Mouse (Mus musculus) intestine, embryonic 14.5 days (tissue): ENCODE results near the gene Cdk17. TPM values are rescaled to one million over a fixed set of nuclear protein-coding genes. Genes with fewer than 3 reads are reported as not detected.

Experiments
- ATAC-seq: fragments of 200-750 bp; cut with Nextera tagmentation; replicated peaks from 2 replicates; pipeline ENCODE4 v1.8.0; 2017; ENCODE audit warnings: low read depth, moderate number of reproducible peaks, moderate TSS enrichment, moderate library complexity; ENCODE audit not compliant: low FRiP score, low TSS enrichment
- DNase-seq: peaks from one replicate; pipeline ENCODE4 v3.0.0-alpha.2; 2018; ENCODE audit warnings: low spot score
- H3K27ac ChIP-seq: fragments of 300-500 bp; sonication (generic); 2 replicates; pipeline ENCODE4 v1.5.1; 2014; ENCODE audit warnings: low read depth, mild to moderate bottlenecking, control low read depth
- H3K27me3 ChIP-seq: fragments of 300-500 bp; sonication (generic); replicated peaks from 2 replicates; pipeline ENCODE4 v1.6.1; 2014; ENCODE audit warnings: low read length, control low read depth; ENCODE audit not compliant: control insufficient read depth, insufficient read depth
- H3K36me3 ChIP-seq: fragments of 300-500 bp; sonication (generic); 2 replicates; pipeline ENCODE4 v1.6.1; 2014; ENCODE audit warnings: low read length, control low read depth; ENCODE audit not compliant: control insufficient read depth, insufficient read depth
- H3K4me1 ChIP-seq: fragments of 300-500 bp; sonication (generic); replicated peaks from 2 replicates; pipeline ENCODE4 v1.6.1; 2014; ENCODE audit warnings: low read length, control low read depth, mixed read lengths; ENCODE audit not compliant: control insufficient read depth, insufficient read depth
- H3K4me2 ChIP-seq: fragments of 300-500 bp; sonication (generic); 2 replicates; pipeline ENCODE4 v1.6.1; 2014; ENCODE audit warnings: low read length
- H3K4me3 ChIP-seq: fragments of 300-500 bp; sonication (generic); 2 replicates; pipeline ENCODE4 v1.5.1; 2014; ENCODE audit warnings: low read depth, low read length, control low read depth, mixed read lengths
- H3K9ac ChIP-seq: fragments of 300-500 bp; sonication (generic); 2 replicates; pipeline ENCODE4 v1.6.1; 2014; ENCODE audit warnings: mild to moderate bottlenecking, low read length
- H3K9me3 ChIP-seq: fragments of 300-500 bp; sonication (generic); 2 replicates; pipeline ENCODE4 v1.6.1; 2016; ENCODE audit warnings: low read length, control low read depth; ENCODE audit not compliant: control insufficient read depth
- WGBS: fragments of 180-500 bp; shearing (Covaris S2); extraction: QIAGEN DNeasy Blood & Tissue Kit; methylation state at CpG from one replicate; pipeline ENCODE4 v1.1.7; 2014; 5-methylcytosine and 5-hydroxymethylcytosine counted together
- polyA plus RNA-seq: library from polyadenylated mRNA; unstranded; fragments of >200 nt; fragmentation: Nextera tagmentation; extraction: Ambion mirVana; gene quantifications from 2 replicates; pipeline ENCODE4 v1.2.1, GENCODE M21; 2014

Gene Cdk17
- polyA plus RNA-seq, 1 experiment from 2014 or later: 21.9 TPM

DNA sequence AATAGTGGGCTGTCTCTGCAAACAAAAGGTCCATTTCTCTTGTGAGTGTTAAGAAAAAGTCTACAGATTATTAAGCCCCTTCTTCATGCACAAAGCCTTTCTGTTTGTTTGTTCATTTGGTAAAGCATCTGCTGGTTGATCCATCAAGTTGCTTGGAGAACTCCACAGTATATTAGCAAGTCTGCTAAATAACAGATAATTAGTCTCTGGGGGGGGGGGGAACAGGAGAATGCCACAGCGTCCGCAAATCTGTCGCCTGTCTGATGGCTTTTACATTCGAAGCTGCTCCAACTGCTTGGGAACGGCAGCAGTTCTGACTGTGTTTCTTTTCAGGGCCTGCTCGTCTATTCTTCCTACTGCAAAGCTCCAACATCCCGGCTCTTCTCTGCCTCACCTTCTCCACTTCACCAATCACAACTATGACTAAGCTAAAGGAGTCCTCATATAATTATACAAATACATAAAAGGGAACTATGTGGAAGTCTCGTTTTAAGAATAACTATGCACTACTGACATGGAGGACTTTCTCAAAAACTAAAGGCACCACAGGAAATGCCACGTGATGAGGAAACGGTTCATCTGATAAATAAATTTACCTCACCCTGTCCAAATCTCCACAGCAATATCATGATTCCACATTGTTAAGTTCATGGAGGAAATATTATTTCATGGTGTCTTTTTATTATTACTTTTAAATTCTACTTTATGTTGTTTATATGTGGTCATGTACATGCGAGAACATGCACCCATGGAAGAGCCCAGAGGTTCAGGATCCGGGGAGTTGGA, 38.1 kb upstream of the Cdk17 start:
- Histone ChIP-seq H3K27me3 (no peaks in the 10 kb centered on the region), H3K27ac (no peak overlapping the region)
- no peak for ATAC-seq

DNA sequence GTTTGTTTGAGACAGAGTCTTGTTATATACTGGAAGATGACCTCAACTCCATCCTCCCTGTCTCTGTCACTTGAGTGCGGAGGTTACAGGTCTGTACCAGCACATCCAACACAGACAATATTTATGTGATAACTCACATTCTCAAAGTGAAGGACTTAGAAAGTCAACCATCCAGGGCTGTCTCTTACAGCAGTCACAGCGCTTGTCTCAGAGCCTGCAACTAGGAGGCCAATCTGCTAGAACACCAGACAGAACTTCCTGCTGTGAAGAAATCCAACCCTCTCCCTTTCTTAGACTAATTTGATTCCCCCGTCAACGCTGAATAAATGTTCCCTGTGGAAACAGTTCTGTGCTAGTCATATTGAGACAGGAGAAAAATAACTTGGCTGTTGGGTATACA, 37.4 kb upstream of the Cdk17 start:
- no peak overlapping the region for H3K4me2 ChIP-seq
- WGBS: 85% methylated on average over 4 of the region's 4 CpGs
- 0 out of 2 replicates have a peak overlapping the region, but pooled peaks have one; percentile 40 for H3K27ac ChIP-seq
- H3K36me3 ChIP-seq: no peaks in the 10 kb centered on the region
- H3K27me3 ChIP-seq: no peaks in the 10 kb centered on the region
- no peak for DNase-seq
- no peak for ATAC-seq
- H3K9me3 ChIP-seq: no peaks in the 10 kb centered on the region
- H3K4me3 ChIP-seq: no peak overlapping the region
- no peak overlapping the region for H3K9ac ChIP-seq
- H3K4me1 ChIP-seq: no peaks in the 10 kb centered on the region

More for the DNA sequence above, 38.1 kb upstream of the Cdk17 start:
- DNase-seq: no peak
- Histone ChIP-seq H3K4me3 (no peak overlapping the region), H3K36me3 (no peaks in the 10 kb centered on the region), H3K9ac (no peak overlapping the region), H3K4me2 (no peak overlapping the region), H3K4me1 (no peaks in the 10 kb centered on the region), H3K9me3 (no peaks in the 10 kb centered on the region)
- 67% methylated on average over 12 of the region's 12 CpGs for WGBS

DNA sequence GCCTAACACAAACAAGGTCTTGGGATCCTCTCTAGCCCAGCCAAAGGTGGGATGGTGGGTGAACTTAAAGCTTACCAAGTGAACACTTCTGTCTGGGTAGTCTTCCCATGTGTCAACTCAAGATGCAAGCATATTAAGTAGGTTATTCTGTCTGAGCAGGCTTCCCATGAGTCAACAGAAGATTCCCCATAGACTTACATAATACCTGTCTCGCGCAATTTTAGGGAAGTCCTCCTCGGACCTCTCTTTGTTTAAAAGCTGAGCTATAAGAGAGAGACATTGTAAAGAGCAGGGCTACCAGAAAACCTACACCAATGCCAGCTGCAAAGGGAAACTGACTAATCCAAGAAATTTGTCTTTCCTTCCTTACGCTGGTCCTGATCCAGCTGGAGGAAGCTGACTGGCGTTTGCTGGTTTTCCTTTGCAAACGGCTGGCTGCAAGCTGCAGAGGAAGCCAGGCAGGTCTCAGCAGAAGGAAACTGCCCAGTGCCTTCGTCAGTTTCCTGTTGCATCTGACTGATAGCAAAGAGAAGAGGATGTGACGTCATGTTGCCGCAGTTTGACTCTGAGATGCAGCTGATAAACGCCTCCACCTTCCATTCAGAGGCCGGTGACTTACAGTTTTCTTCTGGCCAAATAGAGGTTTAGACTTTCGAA, 36.6 kb upstream of the Cdk17 start:
- WGBS: 44% methylated on average over 12 of the region's 12 CpGs
- Histone ChIP-seq H3K4me3 (no peak overlapping the region), H3K36me3 (no peaks in the 10 kb centered on the region), H3K4me1 (no peaks in the 10 kb centered on the region), H3K9me3 (no peaks in the 10 kb centered on the region), H3K9ac (no peak overlapping the region), H3K4me2 (no peak overlapping the region), H3K27ac (peak overlapping the region; percentile 40; the same call in 1 of the 2 replicates), H3K27me3 (no peaks in the 10 kb centered on the region)
- no peak for ATAC-seq
- peak; percentile 53 for DNase-seq

DNA sequence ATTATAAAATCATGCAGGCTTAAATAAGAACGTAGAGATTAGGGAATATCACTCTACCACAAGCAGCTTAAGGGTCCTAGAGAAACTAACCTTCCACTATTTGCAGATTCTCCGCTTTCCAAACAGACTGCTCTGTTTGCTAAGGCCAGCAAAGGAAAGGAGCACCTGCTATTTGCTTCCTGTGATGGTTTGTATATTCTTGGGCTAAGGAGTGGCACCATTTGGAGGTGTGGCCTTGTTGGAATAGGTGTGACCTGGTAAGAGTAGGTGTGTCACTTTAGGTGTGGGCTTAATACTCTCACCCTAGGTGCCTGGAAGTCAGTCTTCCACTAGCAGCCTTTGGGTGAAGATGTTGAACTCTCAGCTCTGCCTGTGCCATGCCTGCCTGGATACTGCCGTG, 34.6 kb upstream of the Cdk17 start:
- no peaks in the 10 kb centered on the region for H3K27me3 ChIP-seq
- H3K9ac ChIP-seq: no peak overlapping the region
- no peaks in the 10 kb centered on the region for H3K9me3 ChIP-seq
- WGBS: 63% methylated on average over 3 of the region's 3 CpGs
- no peaks in the 10 kb centered on the region for H3K36me3 ChIP-seq
- no peaks in the 10 kb centered on the region for H3K4me1 ChIP-seq
- DNase-seq: no peak
- no peak overlapping the region for H3K4me3 ChIP-seq
- H3K4me2 ChIP-seq: no peak overlapping the region
- H3K27ac ChIP-seq: no peak overlapping the region
- no peak for ATAC-seq

DNA sequence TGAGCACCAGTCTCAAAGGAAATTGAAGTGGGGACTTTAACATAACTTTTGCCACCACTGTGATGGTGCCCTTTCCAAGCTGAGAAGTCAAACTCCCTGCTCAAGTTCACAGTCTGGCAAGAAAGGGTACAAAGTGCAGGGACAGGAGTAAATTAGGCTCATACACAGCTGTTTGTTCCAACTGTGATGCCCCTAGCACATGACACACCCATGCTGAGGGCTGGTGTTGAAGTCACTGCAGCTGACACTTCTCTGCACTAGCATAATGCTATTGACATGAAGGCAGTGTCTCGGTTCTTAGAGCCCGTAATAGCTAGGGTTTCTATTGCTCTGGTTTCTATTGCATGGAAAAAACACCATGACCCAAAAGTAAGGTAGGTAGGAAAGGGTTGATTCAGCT, 32.1 kb upstream of the Cdk17 start:
- H3K4me3 ChIP-seq: no peak overlapping the region
- H3K9me3 ChIP-seq: no peaks in the 10 kb centered on the region
- ATAC-seq (no peak), DNase-seq (no peak)
- no peak overlapping the region for H3K4me2 ChIP-seq
- H3K27me3 ChIP-seq: no peaks in the 10 kb centered on the region
- WGBS: 84% methylated on average over 2 of the region's 2 CpGs
- no peaks in the 10 kb centered on the region for H3K4me1 ChIP-seq
- H3K9ac ChIP-seq: no peak overlapping the region
- H3K36me3 ChIP-seq: no peaks in the 10 kb centered on the region
- no peak overlapping the region for H3K27ac ChIP-seq

DNA sequence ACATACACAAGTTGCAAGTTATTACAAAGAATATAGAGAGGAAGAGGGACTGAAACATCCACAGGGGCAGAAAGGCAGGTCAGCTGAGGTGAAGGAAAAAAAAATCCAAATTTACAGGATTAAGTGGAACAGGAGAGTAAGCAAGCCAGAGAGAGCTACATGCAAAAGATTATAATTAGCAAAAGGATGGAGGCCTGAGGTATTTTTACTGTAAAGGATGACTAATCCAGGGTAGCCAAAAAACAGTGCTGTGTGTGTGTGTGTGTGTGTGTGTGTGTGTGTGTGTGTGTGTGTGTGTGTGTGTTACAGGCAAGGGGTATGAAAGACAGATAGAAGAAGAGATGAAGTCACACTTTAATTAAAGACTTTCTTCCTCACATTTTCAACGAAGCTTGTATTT, 31.3 kb upstream of the Cdk17 start:
- Histone ChIP-seq H3K4me2 (no peak overlapping the region), H3K4me1 (no peaks in the 10 kb centered on the region), H3K9ac (no peak overlapping the region), H3K27me3 (no peaks in the 10 kb centered on the region), H3K9me3 (no peaks in the 10 kb centered on the region), H3K36me3 (no peaks in the 10 kb centered on the region), H3K4me3 (no peak overlapping the region), H3K27ac (no peak overlapping the region)
- no peak for DNase-seq
- 71% methylated on average over 1 of the region's 1 CpGs for WGBS
- no peak for ATAC-seq

DNA sequence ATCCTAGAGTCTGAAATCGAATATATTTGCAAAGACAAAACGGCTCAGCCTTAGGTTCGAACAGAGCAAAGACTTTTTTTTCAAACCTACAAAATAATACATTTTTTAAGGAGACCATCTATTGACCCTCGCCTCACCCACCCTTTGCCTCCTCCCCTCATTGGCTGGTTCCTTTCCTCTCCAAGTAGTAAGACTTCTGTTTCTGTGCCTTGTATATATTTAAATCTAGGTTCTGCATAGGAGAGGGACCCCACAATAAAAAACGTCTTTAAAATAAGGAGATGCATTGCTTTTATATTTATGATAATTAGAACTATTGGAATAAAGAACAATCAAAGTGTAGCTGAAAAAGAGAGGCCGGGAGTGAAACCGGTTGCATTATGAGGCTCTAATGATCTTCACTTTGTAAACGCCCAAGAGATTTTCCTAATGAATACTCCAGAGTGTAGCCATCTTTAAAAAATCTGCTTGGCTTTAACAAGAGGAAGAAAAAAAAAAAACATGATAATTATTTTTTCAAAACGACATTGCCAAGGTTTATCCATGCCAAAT, 30.7 kb upstream of the Cdk17 start:
- H3K9ac ChIP-seq: no peak overlapping the region
- H3K27ac ChIP-seq: no peak overlapping the region
- 78% methylated on average over 9 of the region's 9 CpGs for WGBS
- H3K36me3 ChIP-seq: no peaks in the 10 kb centered on the region
- no peak overlapping the region for H3K4me3 ChIP-seq
- H3K4me2 ChIP-seq: no peak overlapping the region
- no peaks in the 10 kb centered on the region for H3K9me3 ChIP-seq
- no peaks in the 10 kb centered on the region for H3K27me3 ChIP-seq
- H3K4me1 ChIP-seq: no peaks in the 10 kb centered on the region
- DNase-seq (no peak), ATAC-seq (no peak)

DNA sequence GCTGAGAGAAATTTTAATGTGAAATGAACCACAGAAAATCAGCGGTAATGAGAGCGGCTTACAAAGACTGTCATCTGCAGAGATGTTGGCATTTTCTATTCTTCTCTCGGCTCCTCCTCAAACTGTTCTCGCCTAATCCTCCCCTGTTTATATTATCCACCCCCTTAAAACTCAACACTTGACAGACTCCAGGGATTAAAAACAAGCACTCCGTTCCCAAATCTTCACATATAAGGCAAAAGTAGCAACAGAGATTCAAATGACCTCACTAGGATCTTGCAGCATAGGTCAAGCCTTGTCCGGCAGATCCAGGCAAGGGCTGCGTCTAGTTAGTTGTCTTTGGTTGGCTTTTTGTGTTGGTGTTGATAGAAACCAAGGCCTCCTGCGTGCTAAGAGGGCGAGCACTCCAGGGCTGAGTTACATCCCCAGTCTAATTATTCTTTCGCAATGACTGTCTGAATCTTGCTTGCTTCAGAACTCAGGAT, 30.2 kb upstream of the Cdk17 start:
- 51% methylated on average over 10 of the region's 10 CpGs for WGBS
- no peak overlapping the region for H3K4me2 ChIP-seq
- H3K4me3 ChIP-seq: no peak overlapping the region
- H3K27ac ChIP-seq: no peak overlapping the region
- no peaks in the 10 kb centered on the region for H3K36me3 ChIP-seq
- H3K9ac ChIP-seq: no peak overlapping the region
- H3K27me3 ChIP-seq: no peaks in the 10 kb centered on the region
- DNase-seq (no peak), ATAC-seq (no peak)
- no peaks in the 10 kb centered on the region for H3K9me3 ChIP-seq
- no peaks in the 10 kb centered on the region for H3K4me1 ChIP-seq
